Mouse (Mus musculus): ENCODE results near the gene Shank2. TPM values are rescaled to one million over a fixed set of nuclear protein-coding genes. Genes with fewer than 3 reads are reported as not detected.

The Shank2 gene
- total RNA-seq, 2 experiments from 2014 or later = 0.52 to 0.68 TPM

GRCm38 (mm10) chr7:144170686-144171085, 169.0 kb downstream of the Shank2 start:
- DNase-seq = no peak

DNA sequence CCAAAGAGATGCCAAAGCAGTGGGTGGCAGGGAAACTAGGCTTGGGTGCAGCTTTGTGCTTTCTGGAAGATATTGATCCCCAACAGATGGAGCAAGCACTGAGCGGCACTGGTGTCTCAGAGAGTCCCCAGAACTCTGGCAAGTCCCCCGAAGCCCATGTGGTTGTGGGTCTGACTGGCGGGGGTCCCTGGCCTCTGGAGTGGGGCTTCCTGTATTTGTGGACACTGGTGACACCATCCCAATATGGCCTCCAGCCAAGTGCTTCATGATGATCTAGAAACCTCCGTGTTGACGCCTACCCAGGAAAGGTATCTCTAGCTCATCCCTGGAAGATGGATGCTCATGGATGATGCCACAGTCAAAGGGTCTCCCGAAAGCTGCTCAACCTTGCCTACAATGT, 172.1 kb downstream of the Shank2 start:
- DNase-seq = no peak

DNA sequence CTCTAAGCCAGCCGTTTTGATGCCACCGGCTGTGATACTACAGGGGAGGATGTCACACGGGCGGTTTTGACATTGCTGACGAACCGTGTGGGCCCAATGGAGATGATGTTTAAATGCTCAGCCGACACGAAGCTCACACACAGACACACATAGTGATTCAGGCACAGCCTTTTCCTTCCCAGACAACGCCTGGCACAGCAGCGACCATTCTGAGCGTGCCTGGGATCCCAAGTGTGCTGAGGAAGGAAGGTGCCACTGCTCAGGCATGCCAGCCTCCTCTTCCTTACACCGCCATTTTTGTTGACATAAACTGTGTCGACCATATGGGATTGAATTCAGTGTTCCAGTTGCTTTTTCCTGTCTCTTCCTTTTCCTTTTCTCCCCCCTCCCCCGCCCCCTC, 172.6 kb downstream of the Shank2 start:
- DNase-seq = no peak

GRCm38 (mm10) chr7:144175025-144175424, 173.3 kb downstream of the Shank2 start:
- no peak for DNase-seq

GRCm38 (mm10) chr7:144175481-144176233, 173.9 kb downstream of the Shank2 start:
- no peak for DNase-seq

GRCm38 (mm10) chr7:144176234-144176730, 174.6 kb downstream of the Shank2 start:
- no peak for DNase-seq

DNA sequence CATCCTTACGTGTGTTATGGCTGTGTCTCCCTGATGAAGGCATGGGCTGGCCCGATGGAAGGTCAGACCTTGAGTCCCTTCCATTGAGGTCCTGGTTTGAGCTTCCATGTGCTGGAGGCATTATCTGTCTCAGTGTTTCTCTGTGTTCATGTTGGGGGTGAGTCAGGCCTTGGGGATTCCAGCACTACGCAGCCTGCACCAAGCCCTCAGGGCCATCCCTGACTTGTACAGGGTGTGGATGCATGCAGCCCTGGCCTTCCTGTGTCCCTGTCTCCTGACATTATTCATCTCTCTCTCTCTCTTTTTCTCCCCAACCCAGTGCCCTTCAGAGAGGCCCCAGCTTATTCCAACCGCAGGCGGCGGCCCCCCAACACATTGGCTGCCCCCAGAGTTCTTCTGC, 177.7 kb downstream of the Shank2 start:
- no peak for DNase-seq

DNA sequence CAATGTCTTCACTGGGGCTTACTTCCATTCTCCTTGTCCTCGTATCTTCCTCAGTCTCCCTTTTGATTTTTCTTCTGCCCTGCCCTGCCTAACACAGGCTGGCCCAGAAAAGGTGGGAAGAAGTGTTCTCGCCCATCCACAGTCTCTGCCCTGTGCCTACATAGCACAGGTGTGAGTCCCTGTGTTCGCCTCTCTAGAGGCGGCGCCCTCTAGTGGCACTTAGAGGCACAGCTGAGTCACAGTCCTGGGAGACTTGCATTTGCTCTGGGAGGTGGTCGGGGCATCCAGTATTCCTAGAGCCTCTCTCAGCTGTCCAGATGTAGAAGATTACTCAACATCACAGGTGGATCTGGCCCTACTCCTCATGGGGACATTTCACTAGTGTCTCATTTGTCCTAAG, 179.2 kb downstream of the Shank2 start:
- DNase-seq = peak; percentile 52

DNA sequence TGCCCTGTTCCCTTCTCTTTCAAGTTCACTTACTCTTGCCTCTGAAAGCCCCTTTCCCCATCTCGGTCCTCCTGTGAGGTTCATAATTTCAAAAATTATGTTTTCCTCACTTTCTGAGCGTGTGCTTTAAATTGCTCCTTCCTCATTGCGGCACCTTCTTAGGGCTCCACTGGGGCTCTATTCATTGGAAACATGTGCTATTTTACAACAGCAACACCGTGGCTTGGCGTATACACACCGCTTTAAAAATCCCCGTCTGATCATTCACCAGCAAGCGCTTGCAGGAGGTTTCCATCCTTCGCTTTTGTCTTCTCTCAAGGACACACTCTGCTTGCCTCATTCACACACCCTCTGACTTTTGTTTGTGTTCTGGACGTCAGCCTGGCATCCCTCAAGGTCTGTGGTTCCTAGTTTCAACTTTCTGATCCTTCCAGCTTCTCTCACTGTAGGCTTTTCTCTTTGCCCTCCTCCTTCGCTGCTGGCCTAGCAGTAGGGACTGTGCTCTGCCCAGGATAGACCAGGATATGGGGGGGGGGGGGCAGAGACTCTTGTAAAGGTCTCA, 186.2 kb downstream of the Shank2 start:
- no peak for DNase-seq

DNA sequence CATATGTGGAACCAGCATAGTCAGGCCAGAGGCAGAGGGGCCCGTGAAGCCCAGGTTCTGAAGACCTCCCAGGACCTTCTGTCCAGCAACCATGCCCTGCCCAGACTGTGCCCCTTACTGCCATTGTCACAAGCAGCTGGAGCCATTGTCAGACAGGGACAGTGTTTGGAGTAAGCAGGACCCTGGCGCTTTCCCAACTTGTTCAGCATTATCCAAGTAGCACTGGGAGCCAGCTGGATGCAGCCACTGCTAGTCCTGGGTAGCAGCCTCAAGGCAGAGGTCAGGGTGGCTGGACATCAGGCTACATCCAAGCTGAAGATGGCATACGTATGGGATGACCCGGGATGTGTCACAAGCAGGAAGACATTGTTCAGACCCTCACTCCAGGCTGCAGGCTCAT, 187.7 kb downstream of the Shank2 start:
- peak; percentile 31 for DNase-seq

- DNase-seq = no peak
These were observed 196.8 kb downstream of the Shank2 start for GRCm38 (mm10) chr7:144198491-144198890.

- DNase-seq = no peak
These were observed 200.4 kb downstream of the Shank2 start for GRCm38 (mm10) chr7:144202017-144202682.

DNA sequence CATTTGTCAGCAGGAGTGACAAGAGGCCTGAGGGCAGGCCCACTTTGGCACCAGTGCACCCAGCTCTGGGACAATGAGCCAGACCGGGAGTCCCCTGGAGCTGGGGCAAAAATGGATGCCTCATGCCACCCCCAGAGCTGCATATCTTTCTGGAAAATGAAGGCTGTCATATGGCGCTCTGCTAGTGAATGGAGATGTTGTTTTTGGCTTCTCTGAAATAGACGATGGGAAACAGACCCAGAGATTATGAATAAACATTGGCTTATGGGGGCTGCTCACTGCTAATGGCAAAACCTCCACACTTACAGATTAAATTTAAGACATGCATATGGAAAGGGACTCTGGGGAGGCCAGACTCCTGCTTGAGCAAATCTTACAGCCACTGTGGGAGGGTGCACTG, 202.6 kb downstream of the Shank2 start:
- no peak for DNase-seq

DNA sequence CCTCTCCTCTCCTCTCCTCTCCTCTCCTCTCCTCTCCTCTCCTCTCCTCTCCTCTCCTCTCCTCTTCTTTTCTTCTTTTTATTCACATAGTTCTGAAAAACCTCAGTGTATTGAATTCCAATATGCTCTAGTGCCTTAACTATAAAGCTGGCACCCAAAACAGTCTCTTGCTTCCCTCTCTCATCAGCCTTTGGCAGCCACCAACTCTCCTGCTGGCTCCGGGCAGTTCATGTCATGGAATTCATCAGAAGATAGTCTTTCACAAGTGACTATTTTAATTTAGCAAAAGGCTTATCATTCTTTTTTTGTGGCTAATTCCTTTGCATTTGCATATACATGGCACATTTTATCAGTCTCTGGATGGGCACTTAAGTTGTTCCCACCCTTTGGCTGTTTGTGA, 203.4 kb downstream of the Shank2 start:
- DNase-seq = no peak

- no peak for DNase-seq
These were observed 204.1 kb downstream of the Shank2 start for GRCm38 (mm10) chr7:144205837-144206236.

GRCm38 (mm10) chr7:144206254-144206653, 204.5 kb downstream of the Shank2 start:
- DNase-seq = no peak

DNA sequence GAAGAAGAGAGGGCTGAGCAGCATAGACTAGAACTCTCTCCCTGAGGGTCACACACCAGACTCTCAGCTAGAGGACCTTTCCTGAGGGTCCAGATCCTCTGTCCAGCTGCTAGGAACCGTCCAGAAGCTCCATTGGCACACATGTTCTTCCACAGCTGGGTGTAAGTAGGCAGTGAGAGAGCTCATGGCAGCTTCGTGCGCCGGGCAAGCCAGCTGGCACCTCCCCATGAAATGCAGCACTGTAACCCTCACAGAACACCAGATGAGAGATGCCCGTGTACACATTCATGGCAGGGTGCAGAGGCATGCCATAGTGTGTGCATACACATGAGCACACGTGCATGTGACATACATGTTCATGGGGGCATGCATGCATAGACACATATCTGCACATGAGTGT, 205.4 kb downstream of the Shank2 start:
- DNase-seq = peak; percentile 14

GRCm38 (mm10) chr7:144207849-144208248, 206.1 kb downstream of the Shank2 start:
- DNase-seq = peak; percentile 68

DNA sequence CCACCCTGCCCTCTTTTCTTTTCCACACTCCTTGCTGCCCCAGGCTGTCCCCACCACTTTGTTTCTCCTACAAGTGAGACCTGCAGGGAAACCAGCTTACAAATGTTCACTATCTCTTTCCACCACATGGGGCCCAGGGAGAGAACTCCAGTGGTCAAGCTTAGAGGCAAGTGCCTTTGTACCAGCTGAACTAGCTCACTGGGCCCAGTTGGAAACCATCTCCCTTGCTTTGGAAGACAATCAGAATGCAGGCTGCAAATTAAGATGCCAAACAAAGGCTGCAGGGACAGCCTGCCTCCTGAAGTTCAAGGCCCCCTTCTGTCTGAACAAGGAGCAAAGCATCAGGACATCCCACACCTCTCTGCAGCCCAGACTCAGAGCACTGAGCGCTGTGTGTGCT, 206.9 kb downstream of the Shank2 start:
- DNase-seq = no peak

- DNase-seq = no peak
These were observed 208.8 kb downstream of the Shank2 start for GRCm38 (mm10) chr7:144210526-144210925.

- no peak for DNase-seq
These were observed 211.0 kb downstream of the Shank2 start for GRCm38 (mm10) chr7:144212694-144213093.

DNA sequence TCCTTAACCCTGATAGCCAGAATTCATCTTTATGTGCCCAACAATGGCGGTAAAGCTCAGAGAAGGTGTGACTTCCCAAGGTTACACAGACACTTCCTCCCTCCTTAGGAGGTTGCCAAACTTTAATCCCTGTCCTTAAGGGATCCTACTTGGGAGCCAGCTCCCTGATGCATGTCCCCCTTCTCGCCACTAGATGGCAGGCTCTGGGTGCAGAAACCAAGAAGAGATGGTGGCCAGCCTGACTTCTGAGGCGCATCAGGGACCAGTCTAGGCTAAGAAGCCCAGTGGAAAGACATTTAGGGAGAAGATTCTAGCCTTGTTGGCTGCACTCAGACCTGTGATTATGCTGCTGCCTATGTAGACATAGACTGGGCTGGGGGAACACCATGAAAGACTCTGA, 215.5 kb downstream of the Shank2 start:
- peak; percentile 65 for DNase-seq

- DNase-seq = no peak
These were observed 227.0 kb downstream of the Shank2 start for GRCm38 (mm10) chr7:144228683-144229082.

All from gastrocnemius, postnatal 10 days (tissue).